Mouse (Mus musculus): ENCODE results near the gene Olfr45. TPM values are rescaled to one million over a fixed set of nuclear protein-coding genes. Genes with fewer than 3 reads are reported as not detected.
"Not testable (repeated sequence)": the region's sequence is repeated elsewhere in the genome, so short reads cannot be mapped to it uniquely, and the experiment has no call there.

Gene Olfr45
- total RNA-seq (2015) (not detected in 2 replicates), total RNA-seq (2017) (0.10 TPM in 1 of 2 replicates, not detected in the other)

DNA sequence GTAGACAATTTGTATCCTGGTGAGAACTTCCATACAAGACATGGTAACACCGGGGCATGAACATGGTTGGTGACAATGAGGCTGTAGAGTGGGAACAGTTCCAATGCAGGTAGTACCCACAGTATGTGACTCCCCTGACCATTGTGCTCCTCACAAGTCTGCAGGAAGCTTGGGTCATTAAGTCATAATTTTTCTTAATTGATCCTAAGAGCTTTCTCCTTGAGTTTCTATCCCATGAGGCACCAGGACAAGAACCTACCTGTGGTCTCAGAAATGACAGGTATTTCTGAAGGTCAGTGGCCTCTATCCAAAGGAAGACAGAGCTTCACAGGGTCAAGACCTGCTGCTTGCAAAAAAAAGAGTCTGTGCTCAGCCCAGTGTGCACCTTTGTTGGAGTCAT, at the start of gene Olfr45:
Gene Olfr45, plus strand, starts transcription at position 301 of the 400 bp plus-strand sequence.
- no peak for ATAC-seq (replicated peaks; ENCODE audit: poor library complexity)

DNA sequence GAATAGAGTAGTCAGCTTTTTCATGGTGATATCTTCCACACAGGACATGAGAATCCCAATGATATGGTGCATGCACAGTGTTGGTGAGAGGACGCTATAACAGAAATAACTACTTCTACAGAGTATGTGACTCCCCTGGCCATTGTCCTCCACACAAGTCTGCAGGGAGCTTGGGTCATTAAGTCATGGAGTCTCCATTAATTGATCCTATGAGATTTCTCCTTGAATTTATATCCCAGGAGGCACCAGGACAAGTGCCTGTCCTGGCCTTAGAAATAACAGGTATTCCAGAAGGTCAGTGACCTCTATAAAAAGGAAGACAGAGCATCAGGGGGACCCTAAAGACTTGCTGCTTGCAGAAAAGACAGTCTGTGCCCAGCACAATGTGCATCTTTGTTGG, 35.6 kb upstream of the Olfr45 start, which contains the start of gene Olfr53:
Gene Olfr53, plus strand, starts transcription at position 301 of the 400 bp plus-strand sequence.
- ATAC-seq (replicated peaks; ENCODE audit: poor library complexity): no peak

DNA sequence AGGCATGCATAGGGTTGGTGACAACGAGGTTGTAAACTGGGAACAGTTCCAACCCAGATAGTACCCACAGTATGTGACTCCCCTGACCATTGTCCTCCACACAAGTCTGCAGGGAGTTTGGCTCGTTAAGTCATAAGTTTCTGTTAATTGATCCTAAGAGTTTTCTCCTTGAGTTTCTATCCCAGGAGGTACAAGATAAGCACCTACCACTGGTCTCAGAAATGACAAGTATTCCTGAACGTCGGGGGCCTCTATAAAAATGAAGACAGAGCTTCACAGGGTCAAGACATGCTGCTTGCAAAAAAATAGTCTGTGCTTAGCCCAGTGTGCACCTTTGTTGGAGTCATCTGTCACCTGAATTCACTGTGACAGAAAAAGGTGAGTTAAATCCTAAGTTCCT, 22.1 kb upstream of the Olfr45 start, which contains the start of gene Olfr539:
Gene Olfr539, plus strand, starts transcription at position 301 of the 400 bp plus-strand sequence.
- ATAC-seq (replicated peaks; ENCODE audit: poor library complexity): no peak

DNA sequence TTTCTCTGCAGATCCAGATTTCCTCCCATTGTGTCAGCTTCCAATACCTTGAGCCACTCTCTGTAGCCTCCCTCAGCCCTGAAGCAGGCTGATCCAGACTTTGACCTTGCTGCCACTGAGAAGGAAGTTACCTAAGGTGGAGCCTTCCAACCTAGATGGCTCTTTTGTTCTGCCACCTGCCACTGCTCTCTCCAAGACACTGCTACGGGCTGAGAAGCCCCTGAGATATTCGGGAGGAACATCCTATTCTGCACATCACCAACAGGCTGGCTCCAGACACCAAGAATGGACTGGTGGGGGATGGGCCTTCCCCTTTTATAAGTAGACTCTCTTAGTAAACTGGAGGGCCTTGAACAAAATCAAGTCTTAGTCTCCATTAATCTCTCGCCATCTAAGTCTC, 11.1 kb upstream of the Olfr45 start:
- not testable (repeated sequence) for ATAC-seq (replicated peaks; ENCODE audit: poor library complexity)

DNA sequence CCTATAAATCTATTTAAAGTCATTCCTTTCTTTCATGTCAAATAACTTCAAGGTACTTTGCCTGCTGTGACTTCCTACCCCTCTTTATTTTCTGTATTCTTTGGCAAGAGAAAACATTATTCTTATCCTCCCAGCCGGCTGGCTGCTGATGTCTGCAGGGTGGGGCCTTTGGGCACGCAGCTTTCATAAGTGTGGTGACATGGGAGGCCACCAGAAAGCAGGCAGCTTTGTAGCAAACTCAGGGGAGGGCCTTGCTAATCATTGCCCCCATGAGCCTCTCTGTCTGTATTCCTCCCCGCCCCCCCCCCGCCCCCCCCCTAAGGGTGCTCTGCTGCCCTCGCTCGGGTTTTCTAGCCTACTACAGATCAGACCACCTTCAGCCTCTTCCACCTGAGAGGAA, 5.9 kb upstream of the Olfr45 start:
- ATAC-seq (replicated peaks; ENCODE audit: poor library complexity): no peak

DNA sequence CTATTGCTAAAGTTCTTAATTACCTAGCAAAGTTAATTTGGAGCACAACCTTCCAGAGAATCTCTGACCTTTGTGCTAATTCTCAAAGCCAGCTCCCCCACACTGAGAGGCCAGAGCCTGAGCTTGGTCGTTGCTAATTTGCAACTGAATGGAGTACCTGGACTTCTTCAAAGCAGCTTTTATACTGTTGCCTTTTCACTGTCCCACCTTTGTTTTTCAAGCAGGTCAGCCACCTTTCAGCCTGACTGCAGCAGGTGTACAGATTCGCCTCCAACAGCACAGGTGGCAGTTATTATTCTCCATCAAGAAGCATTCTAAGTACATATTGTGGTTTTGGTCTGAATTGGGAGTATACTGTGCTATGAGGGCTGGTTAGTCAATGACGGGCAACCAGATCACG, 2.2 kb upstream of the Olfr45 start:
- not testable (repeated sequence) for ATAC-seq (replicated peaks; ENCODE audit: poor library complexity)

DNA sequence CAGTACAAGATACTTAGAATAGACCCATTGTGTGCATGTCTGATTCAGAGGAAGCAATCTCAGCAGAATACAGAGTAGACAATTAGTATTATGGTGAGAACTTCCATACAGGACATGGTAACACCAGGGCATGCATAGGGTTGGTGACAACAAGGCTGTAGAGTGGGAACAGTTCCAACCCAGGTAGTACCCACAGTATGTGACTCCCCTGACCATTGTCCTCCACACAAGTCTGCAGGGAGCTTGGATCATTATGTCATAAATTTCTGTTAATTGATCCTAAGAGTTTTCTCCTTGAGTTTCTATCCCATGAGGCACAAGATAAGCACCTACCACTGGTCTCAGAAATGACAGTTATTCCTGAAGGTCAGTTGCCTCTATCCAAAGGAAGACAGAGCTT, 15.2 kb downstream of the Olfr45 start, which contains the start of gene Olfr541:
Gene Olfr541, plus strand, starts transcription at position 301 of the 400 bp plus-strand sequence.
- no peak for ATAC-seq (replicated peaks; ENCODE audit: poor library complexity)

DNA sequence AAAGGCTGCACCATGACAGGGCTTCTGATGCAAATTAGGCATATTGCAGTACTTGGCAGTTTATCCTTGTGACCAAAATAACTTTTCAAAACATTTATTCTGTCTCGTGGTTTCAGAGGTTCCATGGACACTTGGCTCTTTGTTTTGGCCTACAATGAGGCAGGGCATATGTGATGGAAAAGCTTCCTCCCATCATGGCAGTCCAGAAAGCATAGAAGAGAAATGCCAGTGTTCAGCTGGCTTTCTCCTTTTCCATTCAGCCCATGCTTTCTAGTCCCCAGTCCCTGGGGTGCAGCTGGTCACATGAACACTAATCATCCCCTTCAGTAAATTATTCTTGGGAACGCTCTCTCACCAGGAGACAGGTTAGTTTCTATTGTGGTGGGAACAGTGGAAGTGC, 24.6 kb downstream of the Olfr45 start:
- ATAC-seq (replicated peaks; ENCODE audit: poor library complexity): no peak

DNA sequence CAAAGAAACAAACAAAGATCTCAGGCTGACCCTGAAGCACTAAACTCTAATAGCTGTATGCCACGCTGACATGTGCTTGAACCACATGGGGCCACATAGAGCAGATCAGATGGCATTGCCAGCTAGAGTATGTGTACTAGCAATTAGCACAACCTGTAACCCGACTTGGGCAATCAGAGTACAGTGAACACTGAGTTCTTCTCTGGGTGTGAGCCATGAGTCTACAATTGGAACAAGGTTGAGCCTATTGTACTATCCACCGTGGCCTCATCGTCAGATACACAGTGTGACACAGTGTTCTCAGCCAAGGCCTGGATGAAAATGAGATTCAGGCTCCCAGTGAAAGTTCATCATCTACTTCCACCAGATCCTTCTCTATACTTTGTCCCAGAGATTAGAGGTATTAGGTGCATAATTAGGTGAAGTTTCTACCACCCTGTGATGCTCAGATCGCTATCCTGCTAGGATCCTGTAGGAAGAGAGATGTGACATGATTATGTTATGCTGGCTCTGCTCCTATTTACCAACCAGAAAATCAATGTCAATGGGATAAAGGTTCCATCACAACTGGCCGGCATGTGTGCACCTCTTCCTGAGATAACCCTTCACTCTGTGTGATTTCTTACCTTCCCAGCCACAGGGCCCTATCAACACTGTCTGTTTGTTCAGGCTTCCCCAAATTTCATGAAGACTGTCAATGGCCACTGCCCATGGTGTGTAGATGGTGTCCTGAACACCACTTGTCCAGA, 26.0 kb downstream of the Olfr45 start:
- no peak for ATAC-seq (replicated peaks; ENCODE audit: poor library complexity)

DNA sequence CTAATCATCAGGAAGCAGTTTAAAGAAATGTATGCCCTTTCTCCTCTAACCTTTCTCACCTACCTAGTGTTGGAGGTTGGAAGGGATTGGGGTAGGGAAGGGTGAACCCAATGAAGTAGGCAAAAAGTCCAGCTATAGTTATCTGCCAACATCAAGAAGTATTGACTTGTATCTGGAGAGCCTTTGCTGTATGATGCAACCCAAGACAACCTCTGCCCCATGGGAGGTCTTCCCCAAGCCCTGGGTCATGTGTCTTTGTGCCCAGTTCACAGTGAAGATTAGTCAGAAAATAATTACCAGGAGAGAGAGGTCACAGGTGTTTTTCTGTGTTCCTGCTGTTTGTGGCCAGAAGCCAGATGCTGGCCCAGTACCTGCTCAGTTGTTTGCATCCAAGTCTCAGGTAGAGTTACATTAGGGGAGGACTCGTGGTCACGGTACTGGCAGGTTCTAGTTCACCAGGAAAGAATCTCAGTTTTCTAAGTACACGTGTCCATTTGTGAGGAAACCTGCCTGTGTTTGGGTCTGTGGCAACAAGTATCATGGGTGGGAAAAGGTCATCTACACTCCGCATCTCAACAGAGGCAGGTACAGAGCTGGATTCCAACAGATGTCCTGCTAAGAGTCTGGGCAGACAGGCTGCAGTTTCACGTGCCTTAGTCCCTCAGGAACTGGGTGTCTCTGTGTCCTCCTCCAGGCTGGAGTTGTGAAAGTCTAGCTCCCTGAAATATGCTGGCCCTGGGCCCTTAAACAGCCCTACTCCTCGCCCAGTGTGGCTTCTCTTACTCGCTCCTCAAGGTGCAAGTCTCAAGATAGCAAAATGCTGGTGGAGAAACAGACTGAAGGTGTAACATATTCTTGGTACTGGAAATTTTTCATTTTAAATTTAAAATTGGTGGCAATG, 35.7 kb downstream of the Olfr45 start:
- no peak for ATAC-seq (replicated peaks; ENCODE audit: poor library complexity)

DNA sequence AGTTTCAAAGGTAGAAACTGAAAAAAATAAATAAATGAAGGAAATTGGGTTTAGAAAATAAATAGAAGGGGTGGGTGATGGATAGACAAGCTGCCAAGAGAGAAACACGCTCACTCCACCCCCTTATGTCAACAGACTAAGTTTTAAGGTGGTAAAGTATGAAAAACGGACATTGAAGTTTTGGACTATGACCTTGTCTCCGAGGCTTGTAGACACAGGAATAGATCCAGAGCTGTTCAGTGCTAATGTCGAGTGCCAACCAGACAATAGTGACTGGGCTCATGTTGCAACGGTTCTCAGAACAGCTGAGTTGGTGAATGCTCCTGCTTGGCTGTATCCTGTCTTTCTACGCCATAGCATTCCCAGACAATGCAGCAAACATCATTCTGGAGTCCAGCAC, 39.3 kb downstream of the Olfr45 start:
- no peak for ATAC-seq (replicated peaks; ENCODE audit: poor library complexity)

DNA sequence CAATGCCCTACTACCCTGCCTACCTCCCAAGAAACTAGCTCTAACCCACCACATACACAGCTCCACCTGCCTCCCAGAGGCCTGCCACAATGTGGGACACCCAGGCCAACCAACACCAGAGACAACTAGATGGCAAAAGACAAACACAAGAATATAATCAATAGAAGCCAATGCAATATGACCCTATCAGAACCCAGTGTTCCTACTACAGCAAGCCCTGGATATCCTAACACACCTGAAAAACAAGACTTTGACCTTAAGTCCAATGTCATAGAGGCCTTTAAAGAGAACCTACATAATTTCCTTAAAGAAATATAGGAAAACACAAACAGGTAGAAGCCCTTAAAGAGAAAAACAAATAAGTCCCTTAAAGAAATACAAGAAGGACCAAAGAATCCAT, 43.8 kb downstream of the Olfr45 start:
- no peak for ATAC-seq (replicated peaks; ENCODE audit: poor library complexity)

DNA sequence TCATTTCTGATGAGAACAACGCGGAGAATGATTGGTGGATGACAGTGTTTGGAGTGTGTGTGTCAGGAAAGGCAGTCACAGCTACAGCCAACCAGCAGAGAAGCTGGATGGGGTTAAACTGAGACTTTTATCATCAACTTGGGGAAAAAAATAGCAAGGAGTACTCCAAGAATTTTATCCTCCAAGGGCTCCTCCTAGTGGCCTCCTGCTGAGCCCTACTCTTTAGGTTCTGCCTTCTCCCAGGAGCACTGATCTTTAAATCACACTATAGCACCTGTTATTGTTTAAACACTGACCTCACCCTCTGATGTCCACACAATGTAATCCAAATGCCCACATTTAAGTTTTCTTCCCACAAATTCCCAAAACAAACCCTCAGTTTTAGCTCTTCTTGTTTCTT, 51.4 kb downstream of the Olfr45 start:
- no peak for ATAC-seq (replicated peaks; ENCODE audit: poor library complexity)

Other genes with a start within 250 kb of the Olfr45 start
- not detected in 2 replicates for gene Olfr533, start 218.6 kb upstream of the Olfr45 start, total RNA-seq (2015)
- gene Olfr533, start 218.6 kb upstream of the Olfr45 start, total RNA-seq (2017): not detected in 2 replicates
- gene Olfr535, start 197.7 kb upstream of the Olfr45 start, total RNA-seq (2015): not detected in 2 replicates
- not detected in 2 replicates for gene Olfr535, start 197.7 kb upstream of the Olfr45 start, total RNA-seq (2017)
- not detected in 2 replicates for gene Olfr536, start 174.6 kb upstream of the Olfr45 start, total RNA-seq (2015)
- gene Olfr536, start 174.6 kb upstream of the Olfr45 start, total RNA-seq (2017): not detected in 2 replicates
- not detected in 2 replicates for gene Olfr538, start 114.1 kb upstream of the Olfr45 start, total RNA-seq (2015)
- gene Olfr538, start 114.1 kb upstream of the Olfr45 start, total RNA-seq (2017): not detected in 2 replicates
- gene Olfr46, start 80.7 kb upstream of the Olfr45 start, total RNA-seq (2015): not detected in 2 replicates
- not detected in 2 replicates for gene Olfr46, start 80.7 kb upstream of the Olfr45 start, total RNA-seq (2017)
- gene Olfr61, start 53.0 kb upstream of the Olfr45 start, total RNA-seq (2015): not detected in 2 replicates
- not detected in 2 replicates for gene Olfr61, start 53.0 kb upstream of the Olfr45 start, total RNA-seq (2017)
- gene Olfr53, start 35.5 kb upstream of the Olfr45 start, total RNA-seq (2015): not detected in 2 replicates
- gene Olfr53, start 35.5 kb upstream of the Olfr45 start, total RNA-seq (2017): not detected in 2 replicates
- not detected in 2 replicates for gene Olfr539, start 22.0 kb upstream of the Olfr45 start, total RNA-seq (2015)
- not detected in 2 replicates for gene Olfr539, start 22.0 kb upstream of the Olfr45 start, total RNA-seq (2017)
- gene Olfr541, start 15.3 kb downstream of the Olfr45 start, total RNA-seq (2015): not detected in 2 replicates
- gene Olfr541, start 15.3 kb downstream of the Olfr45 start, total RNA-seq (2017): not detected in 2 replicates
- not detected in 2 replicates for gene Cyp2e1, start 81.8 kb downstream of the Olfr45 start, total RNA-seq (2015)
- gene Cyp2e1, start 81.8 kb downstream of the Olfr45 start, total RNA-seq (2017): not detected in 2 replicates
- 0.20 and 1.4 TPM in 2 replicates for gene Syce1, start 105.9 kb downstream of the Olfr45 start, total RNA-seq (2015)
- gene Syce1, start 105.9 kb downstream of the Olfr45 start, total RNA-seq (2017): 2.7 and 4.4 TPM in 2 replicates
- 0.66 and 1.2 TPM in 2 replicates for gene Zfp941, start 140.2 kb downstream of the Olfr45 start, total RNA-seq (2015)
- gene Zfp941, start 140.2 kb downstream of the Olfr45 start, total RNA-seq (2017): 1.4 and 1.5 TPM in 2 replicates
- not detected in 2 replicates for gene Urah, start 153.1 kb downstream of the Olfr45 start, total RNA-seq (2015)
- not detected in 2 replicates for gene Urah, start 153.1 kb downstream of the Olfr45 start, total RNA-seq (2017)
- not detected in 2 replicates for gene Scgb1c1, start 163.6 kb downstream of the Olfr45 start, total RNA-seq (2015)
- not detected in 2 replicates for gene Scgb1c1, start 163.6 kb downstream of the Olfr45 start, total RNA-seq (2017)
- not detected in 2 replicates for gene Odf3, start 165.9 kb downstream of the Olfr45 start, total RNA-seq (2015)
- gene Odf3, start 165.9 kb downstream of the Olfr45 start, total RNA-seq (2017): not detected in 2 replicates
- 0.35 TPM in 1 of 2 replicates, not detected in the other for gene Gm45785, start 174.4 kb downstream of the Olfr45 start, total RNA-seq (2015)
- not detected in 2 replicates for gene Gm45785, start 174.4 kb downstream of the Olfr45 start, total RNA-seq (2017)
- 26.0 and 38.2 TPM in 2 replicates for gene Ric8a, start 175.0 kb downstream of the Olfr45 start, total RNA-seq (2015)
- gene Ric8a, start 175.0 kb downstream of the Olfr45 start, total RNA-seq (2017): 24.4 and 27.3 TPM in 2 replicates
- 9.9 and 12.3 TPM in 2 replicates for gene Bet1l, start 175.6 kb downstream of the Olfr45 start, total RNA-seq (2015)
- gene Bet1l, start 175.6 kb downstream of the Olfr45 start, total RNA-seq (2017): 21.8 and 24.6 TPM in 2 replicates
- gene Psmd13, start 200.0 kb downstream of the Olfr45 start, total RNA-seq (2015): 85.9 and 103 TPM in 2 replicates
- 197 and 208 TPM in 2 replicates for gene Psmd13, start 200.0 kb downstream of the Olfr45 start, total RNA-seq (2017)
- 22.9 and 23.0 TPM in 2 replicates for gene Sirt3, start 200.4 kb downstream of the Olfr45 start, total RNA-seq (2015)
- 30.0 and 31.9 TPM in 2 replicates for gene Sirt3, start 200.4 kb downstream of the Olfr45 start, total RNA-seq (2017)
- not detected in 2 replicates for gene Cox8b, start 218.5 kb downstream of the Olfr45 start, total RNA-seq (2015)
- not detected in 2 replicates for gene Cox8b, start 218.5 kb downstream of the Olfr45 start, total RNA-seq (2017)
- gene Nlrp6, start 239.0 kb downstream of the Olfr45 start, total RNA-seq (2015): not detected in 2 replicates
- not detected in 2 replicates for gene Nlrp6, start 239.0 kb downstream of the Olfr45 start, total RNA-seq (2017)

Measured in megakaryocyte progenitor cell, adult 5-6 weeks (primary cell).